Mouse (Mus musculus) myocyte (in vitro differentiated cells): ENCODE measurements around the gene Mrpl53. TPM values are rescaled to one million over a fixed set of nuclear protein-coding genes. Genes with fewer than 3 reads are reported as not detected.
A peak's percentile ranks its signal among the peaks of the same experiment; 100 is the strongest.

Experiments
- H3K27me3 ChIP-seq: one replicate; pipeline ENCODE4 v1.6.1; 2011; ENCODE audit not compliant: control insufficient read depth, insufficient read depth, insufficient read length
- H3K36me3 ChIP-seq: one replicate; pipeline ENCODE4 v1.6.1; 2011; ENCODE audit not compliant: control insufficient read depth, insufficient read depth
- H3K4me2 ChIP-seq: one replicate; pipeline ENCODE4 v1.6.1; 2011; ENCODE audit warnings: low read depth, control low read depth
- H3K4me3 ChIP-seq: one replicate; pipeline ENCODE4 v1.5.1; 2011; ENCODE audit warnings: mild to moderate bottlenecking, control low read depth, moderate library complexity
- H3K79me2 ChIP-seq: one replicate; pipeline ENCODE4 v1.6.1; 2011; ENCODE audit not compliant: control insufficient read depth, insufficient read depth
- H3ac ChIP-seq: one replicate; pipeline ENCODE4 v1.6.1; 2011; ENCODE audit not compliant: control insufficient read depth, insufficient read length
- CEBPB ChIP-seq: IDR thresholded peaks from 2 replicates; pipeline ENCODE4 v1.6.1; 2011; ENCODE audit warnings: mild to moderate bottlenecking, moderate library complexity; ENCODE audit not compliant: poor library complexity, insufficient read depth, severe bottlenecking
- E2F4 ChIP-seq: IDR thresholded peaks from one replicate; pipeline ENCODE4 v1.6.1; 2011; ENCODE audit warnings: mild to moderate bottlenecking, control low read depth, moderate library complexity; ENCODE audit not compliant: insufficient read depth
- MAX ChIP-seq: IDR thresholded peaks from one replicate; pipeline ENCODE4 v1.6.1; 2011; ENCODE audit warnings: low read depth, mild to moderate bottlenecking, control low read depth
- MYOD1 ChIP-seq, 3 experiments: IDR thresholded peaks; one replicate each; pipeline ENCODE4 v1.6.1; 2011; ENCODE audit warnings: control low read depth in 2 of 3, low read depth in 2 of 3, mild to moderate bottlenecking in 2 of 3, moderate library complexity in 1 of 3; ENCODE audit not compliant: insufficient read length in 2 of 3, control insufficient read depth in 1 of 3
- MYOG ChIP-seq, 3 experiments: IDR thresholded peaks; one replicate each; pipeline ENCODE4 v1.6.1; 2011; ENCODE audit warnings: control low read depth in 2 of 3, low read depth in 2 of 3, mild to moderate bottlenecking in 2 of 3; ENCODE audit not compliant: insufficient read length in 2 of 3, control insufficient read depth in 1 of 3, insufficient read depth in 1 of 3
- POLR2A ChIP-seq: IDR thresholded peaks from one replicate; pipeline ENCODE4 v1.6.1; 2011; ENCODE audit warnings: low read depth, mild to moderate bottlenecking, control low read depth, moderate library complexity; ENCODE audit not compliant: insufficient read length
- POLR2AphosphoS2 ChIP-seq: IDR thresholded peaks from one replicate; pipeline ENCODE4 v1.6.1; 2011; ENCODE audit warnings: low read depth, control low read depth; ENCODE audit not compliant: insufficient read length
- REST ChIP-seq: IDR thresholded peaks from one replicate; pipeline ENCODE4 v1.6.1; 2011; ENCODE audit warnings: mild to moderate bottlenecking, control low read depth, moderate library complexity; ENCODE audit not compliant: insufficient read depth, insufficient read length
- SRF ChIP-seq: IDR thresholded peaks from one replicate; pipeline ENCODE4 v1.6.1; 2011; ENCODE audit warnings: low read depth; ENCODE audit not compliant: control insufficient read depth, insufficient read length
- TCF12 ChIP-seq: IDR thresholded peaks from one replicate; pipeline ENCODE4 v1.6.1; 2011; ENCODE audit warnings: mild to moderate bottlenecking, control low read depth; ENCODE audit not compliant: poor library complexity, insufficient read depth, severe bottlenecking
- TCF3 ChIP-seq: IDR thresholded peaks from one replicate; pipeline ENCODE4 v1.6.1; 2011; ENCODE audit warnings: low read depth, control low read depth; ENCODE audit not compliant: insufficient read length
- USF1 ChIP-seq: IDR thresholded peaks from one replicate; pipeline ENCODE4 v1.6.1; 2011; ENCODE audit warnings: low read depth, mild to moderate bottlenecking, control low read depth, moderate library complexity
- polyA plus RNA-seq: library from polyadenylated mRNA; unstranded; fragments of >200 nt; fragmentation: generic; extraction: Trizol; gene quantifications from one replicate; pipeline ENCODE4 v1.2.1, GENCODE M21; 2012; ENCODE audit warnings: missing spikeins

Mrpl53 gene
- polyA plus RNA-seq, 1 experiment: 177 TPM

GRCm38 (mm10) chr6:83074979-83075378 is 33.9 kb upstream of the Mrpl53 start:
- Histone ChIP-seq H3K27me3 (peaks cover 34% of the 10 kb centered on the region), H3K4me3 (no peak overlapping the region), H3K4me2 (no peak overlapping the region), H3ac (no peak overlapping the region), H3K79me2 (no peaks in the 10 kb centered on the region), H3K36me3 (no peaks in the 10 kb centered on the region)
- no peak for TF ChIP-seq USF1
- no peak for TF ChIP-seq MYOD1 (IDR thresholded peaks at IDR 0.05; ENCODE audit: control insufficient read depth in 1 of 3, insufficient read length in 2 of 3, low read depth in 2 of 3)

- Histone ChIP-seq H3K36me3 (peaks cover 5% of the 10 kb centered on the region), H3ac (peak within 1 kb of the TSS; percentile 32), H3K27me3 (peaks cover 6% of the 10 kb centered on the region), H3K4me2 (peak within 1 kb of the TSS; percentile 80), H3K4me3 (peak within 1 kb of the TSS; percentile 93), H3K79me2 (no peaks in the 10 kb centered on the region)
- TF ChIP-seq REST: no peak
- TF ChIP-seq TCF3: no peak
- TF ChIP-seq TCF12: no peak
- TF ChIP-seq MYOD1 (IDR thresholded peaks at IDR 0.05; ENCODE audit: control insufficient read depth in 1 of 3, insufficient read length in 2 of 3, low read depth in 2 of 3): no peak
- TF ChIP-seq E2F4: no peak
- no peak for TF ChIP-seq SRF
- TF ChIP-seq USF1: no peak
- no peak for TF ChIP-seq MAX
- TF ChIP-seq POLR2A: no peak
- no peak for TF ChIP-seq CEBPB
- TF ChIP-seq MYOG (IDR thresholded peaks at IDR 0.05; ENCODE audit: control insufficient read depth in 1 of 3, insufficient read depth in 1 of 3, insufficient read length in 2 of 3, low read depth in 2 of 3): no peak
Measured at GRCm38 (mm10) chr6:83077630-83078323, 31.1 kb upstream of the Mrpl53 start, which contains the start of gene Pcgf1. Gene Pcgf1 (plus strand): TSS chr6:83077869.

GRCm38 (mm10) chr6:83078324-83078858 is 30.4 kb upstream of the Mrpl53 start:
- no peaks in the 10 kb centered on the region for H3K79me2 ChIP-seq
- peak; percentile 57 for TF ChIP-seq POLR2A
- no peak for TF ChIP-seq SRF
- H3K4me3 ChIP-seq: peak overlapping the region; percentile 93
- peak overlapping the region; percentile 32 for H3ac ChIP-seq
- H3K4me2 ChIP-seq: peak overlapping the region; percentile 80
- peaks cover 5% of the 10 kb centered on the region for H3K36me3 ChIP-seq
- peaks cover 4% of the 10 kb centered on the region for H3K27me3 ChIP-seq

- TF ChIP-seq E2F4 (no peak), POLR2AphosphoS2 (no peak), SRF (no peak), MYOD1 (IDR thresholded peaks at IDR 0.05; ENCODE audit: control insufficient read depth in 1 of 3, insufficient read length in 2 of 3, low read depth in 2 of 3) (no peak), TCF12 (no peak), MAX (no peak), MYOG (IDR thresholded peaks at IDR 0.05; ENCODE audit: control insufficient read depth in 1 of 3, insufficient read depth in 1 of 3, insufficient read length in 2 of 3, low read depth in 2 of 3) (no peak), CEBPB (no peak), REST (no peak), USF1 (no peak), TCF3 (no peak), POLR2A (no peak)
Measured at GRCm38 (mm10) chr6:83080210-83080609, 28.6 kb upstream of the Mrpl53 start.

GRCm38 (mm10) chr6:83083497-83083896 is 25.3 kb upstream of the Mrpl53 start:
- Histone ChIP-seq H3K4me3 (no peak overlapping the region), H3K4me2 (no peak overlapping the region), H3K36me3 (peaks cover 5% of the 10 kb centered on the region), H3ac (no peak overlapping the region), H3K79me2 (no peaks in the 10 kb centered on the region), H3K27me3 (peaks cover 22% of the 10 kb centered on the region)
- TF ChIP-seq TCF12: no peak
- TF ChIP-seq REST: no peak
- no peak for TF ChIP-seq MYOG (IDR thresholded peaks at IDR 0.05; ENCODE audit: control insufficient read depth in 1 of 3, insufficient read depth in 1 of 3, insufficient read length in 2 of 3, low read depth in 2 of 3)
- no peak for TF ChIP-seq TCF3

More at GRCm38 (mm10) chr6:83080210-83080609, 28.6 kb upstream of the Mrpl53 start:
- no peaks in the 10 kb centered on the region for H3K79me2 ChIP-seq
- H3K4me2 ChIP-seq: no peak overlapping the region
- no peak overlapping the region for H3ac ChIP-seq
- H3K27me3 ChIP-seq: peaks cover 4% of the 10 kb centered on the region
- no peak overlapping the region for H3K4me3 ChIP-seq
- peaks cover 5% of the 10 kb centered on the region for H3K36me3 ChIP-seq
